Mouse (Mus musculus): ENCODE data around the gene Gm21854. TPM values are rescaled to one million over a fixed set of nuclear protein-coding genes. Genes with fewer than 3 reads are reported as not detected.
"Not testable (repeated sequence)": the region's sequence is repeated elsewhere in the genome, so short reads cannot be mapped to it uniquely, and the experiment has no call there.

Gene Gm21854
- polyA plus RNA-seq (2015; fragmentation: Nextera tagmentation; extraction: Ambion mirVana), result not detected in 2 replicates

GRCm38 (mm10) chrY:5656686-5657085 lies at the start of gene Gm21854:
Gene Gm21854, plus strand, starts transcription at chrY:5656986.
- not testable (repeated sequence) for H3K4me2 ChIP-seq; H3K27ac ChIP-seq (replicated peaks); H3K36me3 ChIP-seq (replicated peaks); H3K9me3 ChIP-seq (replicated peaks); H3K27me3 ChIP-seq; H3K4me3 ChIP-seq (replicated peaks); ATAC-seq (ENCODE audit: insufficient read depth); H3K9ac ChIP-seq; H3K4me1 ChIP-seq (replicated peaks)

Other genes with a start within 250 kb of the Gm21854 start
- gene Gm20914, start 69.0 kb downstream of the Gm21854 start, polyA plus RNA-seq (2015; fragmentation: Nextera tagmentation; extraction: Ambion mirVana), result not detected in 2 replicates
- not detected in 2 replicates for gene Gm28171, start 136.4 kb downstream of the Gm21854 start, polyA plus RNA-seq (2015; fragmentation: Nextera tagmentation; extraction: Ambion mirVana)